Mouse (Mus musculus): ENCODE measurements at regions not wholly inside any gene's neighbourhood (a gene's known extent, or its start where the extent isn't known, plus 50 kb on each side); places are given as distances from the start of the nearest gene placed in this dataset.

DNA sequence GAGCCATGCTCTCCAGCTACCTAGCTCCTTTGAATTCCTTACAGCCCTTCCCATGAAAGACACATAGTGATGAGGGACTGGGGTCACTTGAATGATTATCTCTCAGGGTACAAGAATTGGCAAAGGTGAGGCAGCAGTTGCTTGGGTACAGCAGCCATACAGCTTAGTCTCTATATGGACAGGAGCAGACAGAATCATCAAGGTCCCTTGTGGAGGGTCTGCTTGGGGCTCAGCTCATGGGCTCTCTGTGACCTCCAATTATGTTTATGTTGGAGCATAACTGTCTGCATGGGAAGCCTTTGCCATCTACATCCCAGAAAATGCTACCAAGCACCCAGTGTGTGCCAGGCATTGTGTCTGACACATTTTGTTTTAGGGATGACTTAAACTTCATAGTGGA, 118.4 kb upstream of the Lhcgr start:
- DNase-seq (ENCODE audit: low spot score): no peak

DNA sequence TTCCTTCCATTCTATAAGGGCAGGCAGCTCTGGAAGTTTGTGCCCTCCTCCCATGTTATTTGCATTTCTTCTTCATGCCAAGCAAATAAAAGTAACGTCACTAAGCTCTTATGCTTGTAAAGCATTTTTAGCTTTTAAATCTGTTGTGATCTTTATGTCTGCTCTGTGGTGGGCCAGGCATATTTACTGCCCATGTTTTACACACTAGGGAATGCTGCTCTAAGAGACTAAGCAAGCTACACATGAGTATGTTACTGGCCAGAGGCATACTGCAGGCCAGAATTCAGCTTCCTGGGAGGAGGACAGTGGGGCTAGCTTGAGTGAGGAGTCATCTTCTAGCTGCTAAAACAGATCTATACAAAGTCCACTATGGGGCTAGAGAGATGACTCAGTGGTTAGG, 110.0 kb upstream of the Lhcgr start:
- DNase-seq (ENCODE audit: low spot score): no peak

DNA sequence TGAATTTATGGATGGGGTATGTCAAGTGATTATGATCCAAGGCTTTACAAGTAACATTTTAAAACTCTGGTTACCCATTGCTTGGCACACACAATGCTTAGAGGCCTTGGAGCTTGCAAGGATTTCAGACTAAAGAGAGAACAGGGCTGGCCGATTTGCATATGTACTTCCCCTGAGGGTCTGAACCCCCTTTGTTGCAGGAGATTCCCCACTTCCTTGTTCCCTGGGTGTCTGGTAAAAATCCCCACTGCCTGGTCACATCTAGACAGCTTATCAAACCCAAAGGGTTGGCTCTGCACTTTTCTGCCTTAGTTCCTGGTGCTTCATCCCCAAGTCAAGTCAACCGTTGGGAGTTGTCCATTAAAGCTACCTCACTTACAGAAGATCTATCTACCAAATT, 109.1 kb upstream of the Lhcgr start:
- DNase-seq (ENCODE audit: low spot score): no peak

DNA sequence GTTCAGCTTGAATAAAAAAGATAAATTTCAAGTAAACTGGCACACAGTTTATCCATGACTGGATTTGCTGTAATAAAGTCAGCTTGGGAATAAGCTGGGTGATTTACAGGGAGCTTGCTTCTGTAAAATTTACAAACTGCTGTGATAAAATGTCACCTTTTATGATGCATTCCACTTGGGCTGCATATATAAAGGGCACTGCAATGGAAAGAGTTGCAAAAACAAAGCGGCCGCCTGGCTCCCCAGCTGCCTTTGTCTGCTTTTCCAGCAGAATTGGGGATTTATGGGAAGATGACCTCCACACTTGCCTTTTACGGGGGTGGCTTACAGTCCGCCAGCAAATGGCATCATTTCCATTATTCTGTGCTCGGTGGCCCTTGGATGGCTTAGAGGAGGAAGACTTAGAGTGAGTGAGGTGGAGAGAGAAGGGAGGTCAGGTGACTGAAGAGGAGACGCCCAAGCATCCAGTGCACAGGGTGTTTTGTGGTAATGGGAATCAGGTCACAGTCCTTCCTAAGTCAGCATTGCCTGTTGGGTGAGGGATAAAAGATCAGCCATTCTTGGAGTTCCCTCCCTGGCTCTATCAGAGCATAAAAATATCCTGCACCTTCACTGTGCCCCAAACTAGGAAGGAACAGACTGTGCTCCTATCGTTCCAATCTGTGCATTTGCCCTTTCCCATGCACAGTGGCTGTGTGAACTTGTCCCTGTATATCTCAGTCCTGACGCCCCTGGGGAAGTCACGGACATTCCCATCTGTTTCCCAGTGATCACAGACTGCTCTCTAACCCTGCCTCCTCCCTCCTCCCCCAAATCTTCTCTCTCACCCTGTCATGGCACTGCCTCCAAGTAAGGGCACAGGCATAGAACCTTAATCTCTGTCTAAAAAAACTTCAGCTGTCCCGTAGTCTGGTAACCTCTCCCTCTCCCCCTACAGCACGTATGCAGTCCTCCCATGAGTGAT, 107.2 kb upstream of the Lhcgr start:
- no peak for DNase-seq (ENCODE audit: low spot score)

DNA sequence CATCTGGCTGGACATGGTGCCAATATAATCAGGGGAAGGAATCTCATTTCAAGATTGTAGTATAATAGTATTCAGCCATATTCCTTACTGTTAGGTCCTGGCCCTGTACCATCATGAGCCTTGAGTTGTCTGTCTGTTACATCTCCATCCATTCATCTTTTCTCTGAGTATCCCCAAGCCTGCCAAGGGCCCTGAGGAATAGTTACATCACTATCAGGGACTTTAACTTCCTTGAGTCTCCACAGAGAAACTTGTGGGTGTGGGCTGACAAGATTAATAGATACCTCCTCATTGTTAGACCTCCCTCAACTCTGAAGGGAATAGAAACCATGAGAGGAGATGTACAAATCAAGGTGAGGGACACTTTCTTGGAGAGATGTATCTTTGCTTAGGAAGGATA, 101.7 kb upstream of the Lhcgr start:
- DNase-seq (ENCODE audit: low spot score): no peak

DNA sequence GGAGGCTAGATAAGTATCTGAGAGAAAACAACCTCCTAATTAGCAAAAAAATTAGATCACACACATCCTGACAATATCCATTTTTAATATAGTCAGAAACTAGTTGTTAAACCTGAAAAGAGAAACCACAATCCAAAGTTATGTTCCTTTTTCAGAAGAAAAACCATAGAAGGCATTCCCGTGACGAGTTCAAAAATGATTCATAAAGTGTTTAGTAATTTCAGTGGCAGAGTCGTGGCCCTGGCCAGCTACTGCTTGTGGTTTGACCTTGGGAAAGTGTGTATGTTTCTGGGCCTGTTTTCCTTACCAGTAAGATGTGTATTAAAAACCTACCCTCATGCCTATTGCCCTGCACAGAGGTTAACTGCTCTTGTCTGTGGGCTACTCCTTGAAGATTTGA, 93.7 kb upstream of the Lhcgr start:
- no peak for DNase-seq (ENCODE audit: low spot score)

DNA sequence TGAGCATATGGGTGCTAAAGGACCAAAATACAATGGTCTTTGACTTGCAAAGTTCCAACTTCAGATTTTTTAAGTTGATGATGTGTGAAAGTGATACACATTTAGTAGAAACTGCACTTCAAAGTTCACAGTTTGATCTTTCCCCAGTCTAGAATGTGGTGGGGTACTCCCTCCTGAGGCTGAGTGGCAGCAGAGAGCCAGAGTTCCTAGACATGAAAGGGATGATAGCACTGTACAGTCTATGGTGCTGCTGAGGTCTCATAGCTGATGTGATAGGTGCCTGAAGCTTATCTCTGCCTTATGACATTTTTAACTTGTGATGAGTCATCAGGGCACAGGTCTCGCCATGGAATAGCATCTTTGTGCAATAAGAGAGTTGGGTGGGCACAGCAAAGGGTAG, 87.9 kb upstream of the Lhcgr start:
- DNase-seq (ENCODE audit: low spot score): no peak

DNA sequence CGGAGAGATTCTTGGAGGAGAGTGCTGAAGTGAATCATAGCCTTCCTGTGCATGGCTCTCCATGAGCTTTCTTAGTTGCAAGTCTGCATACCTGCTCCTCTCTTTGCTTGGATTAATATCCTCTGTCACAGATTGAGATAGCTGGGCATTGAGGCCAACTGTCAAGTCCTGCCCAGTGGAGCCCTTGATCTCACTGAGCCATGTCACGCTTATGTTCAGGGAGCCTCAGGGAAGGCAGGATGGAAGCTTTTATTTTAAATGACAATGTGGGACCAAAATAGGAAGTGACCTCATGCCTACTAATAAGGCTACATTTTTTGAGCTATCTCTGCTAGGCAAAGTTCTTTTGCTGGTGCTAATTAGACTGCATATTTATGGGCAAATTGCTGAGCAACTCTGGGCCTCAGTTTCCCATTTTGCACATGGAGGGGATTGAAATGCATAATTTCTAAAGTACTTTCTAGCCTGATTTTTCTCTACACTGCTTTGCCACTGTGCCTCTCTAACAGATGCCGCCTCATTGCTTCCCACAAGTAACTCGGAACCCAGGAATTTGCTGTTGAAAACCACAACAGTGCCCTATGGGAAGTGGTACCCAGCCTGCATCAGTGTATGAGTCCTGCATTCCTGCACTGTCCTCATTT, 78.7 kb upstream of the Lhcgr start:
- DNase-seq (ENCODE audit: low spot score): peak; percentile 2

DNA sequence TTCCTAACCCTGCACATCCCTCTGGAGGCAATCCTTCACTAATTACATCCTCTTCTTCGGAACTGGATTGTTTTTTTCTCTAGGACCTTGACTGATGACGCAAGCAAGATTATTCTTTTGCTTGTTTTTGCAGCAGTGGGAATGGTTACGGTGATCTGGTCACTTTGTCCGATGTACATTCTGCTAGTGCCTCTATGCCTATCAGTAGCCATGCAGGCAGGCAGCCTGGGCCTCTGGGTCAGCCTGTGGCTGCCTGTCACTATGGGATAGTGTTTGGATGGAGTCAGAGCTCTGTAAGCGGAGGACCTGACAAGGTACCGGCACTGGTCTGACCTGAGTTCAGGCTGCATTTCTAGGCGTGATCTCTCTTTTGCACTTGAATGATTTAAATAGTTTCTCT, 72.8 kb upstream of the Lhcgr start:
- no peak for DNase-seq (ENCODE audit: low spot score)

DNA sequence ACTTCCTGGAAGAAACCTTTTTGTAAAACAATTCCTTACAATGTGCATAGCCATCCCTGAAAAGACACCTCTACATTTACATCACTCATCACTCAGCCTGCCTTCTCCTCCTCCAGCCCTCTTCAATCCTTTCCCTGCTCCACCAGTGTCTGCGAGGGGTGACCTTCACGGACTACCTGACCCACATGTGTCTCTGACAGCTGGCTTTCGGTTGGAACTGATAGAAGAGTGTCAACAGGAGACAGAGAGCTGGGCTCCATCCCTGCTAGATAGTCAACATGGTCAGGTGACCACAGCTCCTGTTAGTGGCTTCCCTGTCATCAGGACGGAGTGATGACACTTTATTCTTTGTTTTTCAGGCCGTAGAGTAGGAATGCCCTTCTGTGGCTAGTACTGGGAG, 72.4 kb upstream of the Lhcgr start:
- DNase-seq (ENCODE audit: low spot score): no peak

DNA sequence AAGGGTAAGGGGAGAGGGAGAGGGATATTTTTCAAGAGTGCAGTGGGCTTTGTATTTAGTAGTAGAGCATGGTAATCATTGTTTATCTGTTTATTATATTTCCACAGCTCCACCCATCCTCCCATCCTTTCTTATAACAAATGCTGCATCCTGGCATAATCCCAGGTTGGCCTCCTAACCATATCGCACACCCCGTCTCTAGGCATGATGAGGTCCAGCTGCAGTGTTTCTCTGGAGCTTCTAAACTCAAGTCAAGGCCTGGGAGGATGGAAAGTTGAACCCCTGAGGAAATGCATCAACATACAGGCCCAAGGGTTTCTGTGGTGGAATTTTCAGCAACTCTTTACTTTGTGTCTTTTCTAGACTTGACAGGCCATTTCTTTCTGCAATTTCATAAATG, 69.3 kb upstream of the Lhcgr start:
- DNase-seq (ENCODE audit: low spot score): no peak

DNA sequence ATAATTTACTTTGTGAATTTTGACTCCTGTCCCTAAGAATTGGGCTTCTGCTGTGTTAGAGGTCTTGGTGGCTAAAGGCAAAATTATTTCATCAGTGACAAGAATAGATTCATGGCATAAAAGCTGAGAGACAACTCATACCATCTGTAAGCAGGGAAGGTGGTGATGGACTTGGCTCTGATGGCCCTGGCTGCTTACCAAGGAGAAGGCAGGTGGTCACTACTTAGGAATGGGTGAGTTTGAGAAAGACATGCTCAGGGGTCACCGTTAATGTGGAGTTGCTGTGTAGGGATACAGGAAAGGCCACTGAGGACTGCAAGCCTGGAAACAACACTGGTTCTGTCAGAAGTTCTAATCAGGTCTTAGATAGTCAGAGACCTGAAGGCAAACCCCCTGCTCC, 68.8 kb upstream of the Lhcgr start:
- no peak for DNase-seq (ENCODE audit: low spot score)

DNA sequence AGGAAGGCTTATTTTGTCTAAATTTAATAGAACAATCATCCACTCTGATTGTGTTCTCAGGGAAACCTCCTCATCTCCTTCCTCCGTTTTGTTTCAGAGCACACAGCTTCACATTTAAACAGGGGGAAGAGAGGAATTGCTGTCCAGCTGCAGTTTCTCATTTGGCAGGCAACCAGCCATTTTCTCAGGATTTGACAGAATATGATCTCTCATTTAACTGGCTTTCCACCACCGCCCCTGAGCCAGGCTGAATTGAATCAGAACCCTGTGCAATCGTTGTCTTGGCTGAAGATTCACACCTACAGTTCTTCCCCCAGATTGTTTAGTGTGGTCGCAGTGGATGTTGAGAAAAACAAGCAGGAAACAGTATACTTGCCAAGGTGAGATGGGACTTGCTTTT, 66.9 kb upstream of the Lhcgr start:
- no peak for DNase-seq (ENCODE audit: low spot score)

DNA sequence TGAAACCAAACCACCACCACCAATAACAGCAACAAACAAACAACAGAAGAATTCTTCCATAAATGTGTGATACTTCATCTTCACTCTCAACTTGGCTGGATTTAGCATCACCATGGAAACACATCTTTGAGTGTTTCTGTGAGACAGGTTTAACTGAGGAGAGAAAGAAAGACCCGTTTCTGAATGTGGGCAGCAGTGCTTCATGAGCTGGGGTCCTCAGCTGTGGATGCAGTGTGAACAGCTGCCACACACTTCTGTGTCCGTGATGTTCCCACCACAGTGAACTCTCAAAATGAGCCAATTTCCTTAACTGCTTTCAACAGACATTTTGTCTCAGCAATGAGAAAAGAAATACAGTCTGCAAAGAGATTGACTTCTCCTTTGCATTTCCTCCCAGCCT, 55.5 kb upstream of the Lhcgr start:
- no peak for DNase-seq (ENCODE audit: low spot score)

DNA sequence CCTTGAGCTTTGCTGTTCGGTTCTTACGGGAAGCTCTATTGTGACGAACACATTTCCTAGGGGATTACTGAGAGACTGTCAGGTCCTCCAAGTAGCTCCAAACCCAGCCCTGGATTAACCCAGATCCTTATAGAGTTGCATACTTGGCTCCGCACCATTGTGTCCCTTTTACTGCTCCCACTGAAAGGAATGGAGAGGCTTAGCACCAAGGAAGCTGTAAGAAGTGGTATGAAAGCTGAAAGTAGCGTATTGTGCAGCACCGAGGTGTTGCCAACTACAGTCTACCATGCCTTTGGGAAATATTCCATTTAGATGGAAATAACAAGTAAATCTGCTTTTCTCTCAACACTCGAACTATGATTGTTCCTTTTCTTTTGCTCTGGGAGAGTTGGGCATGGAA, 53.5 kb upstream of the Lhcgr start:
- no peak for DNase-seq (ENCODE audit: low spot score)
